Mouse (Mus musculus): Measurements from ENCODE around the gene Itih1. TPM values are rescaled to one million over a fixed set of nuclear protein-coding genes. Genes with fewer than 3 reads are reported as not detected.

The Itih1 gene
- polyA plus RNA-seq (2014; fragmentation: Illumina TruSeq; extraction: RNeasy Lipid Tissue Mini Kit (QIAGEN cat#74804); ENCODE audit: low read depth, low replicate concordance), result not detected

GRCm38 (mm10) chr14:30943038-30943437 is at the start of gene Itih1:
TSS of gene Itih1 (minus strand) at chr14:30943289.

GRCm38 (mm10) chr14:30951154-30951825 is 8.2 kb upstream of the Itih1 start, which contains the start of gene Nek4:
TSS of gene Nek4 (plus strand) at chr14:30951377.

GRCm38 (mm10) chr14:30923375-30924105 is 19.5 kb downstream of the Itih1 start, which contains the start of gene Itih3:
TSS of gene Itih3 (minus strand) at chr14:30923760.

GRCm38 (mm10) chr14:30886204-30886603 is 56.9 kb downstream of the Itih1 start, which contains the start of gene Itih4:
TSS of gene Itih4 (plus strand) at chr14:30886476.

Other genes with a start within 250 kb of the Itih1 start
- 10.8 TPM for gene Sfmbt1, start 228.4 kb downstream of the Itih1 start, polyA plus RNA-seq (2014; fragmentation: Illumina TruSeq; extraction: RNeasy Lipid Tissue Mini Kit (QIAGEN cat#74804); ENCODE audit: low read depth, low replicate concordance)
- 35.8 TPM for gene Tmem110, start 117.7 kb downstream of the Itih1 start, polyA plus RNA-seq (2014; fragmentation: Illumina TruSeq; extraction: RNeasy Lipid Tissue Mini Kit (QIAGEN cat#74804); ENCODE audit: low read depth, low replicate concordance)
- gene Mustn1, start 64.1 kb downstream of the Itih1 start, polyA plus RNA-seq (2014; fragmentation: Illumina TruSeq; extraction: RNeasy Lipid Tissue Mini Kit (QIAGEN cat#74804); ENCODE audit: low read depth, low replicate concordance), result 20.8 TPM
- gene Itih4, start 56.8 kb downstream of the Itih1 start, polyA plus RNA-seq (2014; fragmentation: Illumina TruSeq; extraction: RNeasy Lipid Tissue Mini Kit (QIAGEN cat#74804); ENCODE audit: low read depth, low replicate concordance), result 1.5 TPM
- 2.6 TPM for gene Itih3, start 19.5 kb downstream of the Itih1 start, polyA plus RNA-seq (2014; fragmentation: Illumina TruSeq; extraction: RNeasy Lipid Tissue Mini Kit (QIAGEN cat#74804); ENCODE audit: low read depth, low replicate concordance)
- gene Nek4, start 8.1 kb upstream of the Itih1 start, polyA plus RNA-seq (2014; fragmentation: Illumina TruSeq; extraction: RNeasy Lipid Tissue Mini Kit (QIAGEN cat#74804); ENCODE audit: low read depth, low replicate concordance), result 13.6 TPM
- gene Glt8d1, start 58.1 kb upstream of the Itih1 start, polyA plus RNA-seq (2014; fragmentation: Illumina TruSeq; extraction: RNeasy Lipid Tissue Mini Kit (QIAGEN cat#74804); ENCODE audit: low read depth, low replicate concordance), result 75.5 TPM
- gene Spcs1, start 58.4 kb upstream of the Itih1 start, polyA plus RNA-seq (2014; fragmentation: Illumina TruSeq; extraction: RNeasy Lipid Tissue Mini Kit (QIAGEN cat#74804); ENCODE audit: low read depth, low replicate concordance), result 318 TPM
- 18.0 TPM for gene Pbrm1, start 75.8 kb upstream of the Itih1 start, polyA plus RNA-seq (2014; fragmentation: Illumina TruSeq; extraction: RNeasy Lipid Tissue Mini Kit (QIAGEN cat#74804); ENCODE audit: low read depth, low replicate concordance)
- 43.5 TPM for gene Gnl3, start 75.9 kb upstream of the Itih1 start, polyA plus RNA-seq (2014; fragmentation: Illumina TruSeq; extraction: RNeasy Lipid Tissue Mini Kit (QIAGEN cat#74804); ENCODE audit: low read depth, low replicate concordance)
- gene Smim4, start 185.7 kb upstream of the Itih1 start, polyA plus RNA-seq (2014; fragmentation: Illumina TruSeq; extraction: RNeasy Lipid Tissue Mini Kit (QIAGEN cat#74804); ENCODE audit: low read depth, low replicate concordance), result 34.3 TPM
- 25.1 TPM for gene Nt5dc2, start 187.8 kb upstream of the Itih1 start, polyA plus RNA-seq (2014; fragmentation: Illumina TruSeq; extraction: RNeasy Lipid Tissue Mini Kit (QIAGEN cat#74804); ENCODE audit: low read depth, low replicate concordance)
- gene Stab1, start 225.4 kb upstream of the Itih1 start, polyA plus RNA-seq (2014; fragmentation: Illumina TruSeq; extraction: RNeasy Lipid Tissue Mini Kit (QIAGEN cat#74804); ENCODE audit: low read depth, low replicate concordance), result 47.2 TPM

Measured in adipose tissue, adult 10 weeks (tissue).